Mouse (Mus musculus) heart, adult 2 months (tissue): ENCODE results near the gene Atp13a1.

Source experiments
- CTCF ChIP-seq: fragments of 200-600 bp; IDR thresholded peaks from 2 replicates; pipeline ENCODE4 v1.8.1; 2022; ENCODE audit warnings: antibody characterized with exemption, mild to moderate bottlenecking, moderate library complexity
- EP300 ChIP-seq: fragments of 200-500 bp; IDR thresholded peaks from 2 replicates; pipeline ENCODE4 v1.6.1; 2011; ENCODE audit warnings: low read depth, low read length, control low read depth; ENCODE audit not compliant: insufficient read depth
- POLR2A ChIP-seq: fragments of 200-500 bp; IDR thresholded peaks from 2 replicates; pipeline ENCODE4 v1.6.1; 2011; ENCODE audit warnings: mild to moderate bottlenecking, low read depth, low read length, control low read depth; ENCODE audit not compliant: insufficient read depth

DNA sequence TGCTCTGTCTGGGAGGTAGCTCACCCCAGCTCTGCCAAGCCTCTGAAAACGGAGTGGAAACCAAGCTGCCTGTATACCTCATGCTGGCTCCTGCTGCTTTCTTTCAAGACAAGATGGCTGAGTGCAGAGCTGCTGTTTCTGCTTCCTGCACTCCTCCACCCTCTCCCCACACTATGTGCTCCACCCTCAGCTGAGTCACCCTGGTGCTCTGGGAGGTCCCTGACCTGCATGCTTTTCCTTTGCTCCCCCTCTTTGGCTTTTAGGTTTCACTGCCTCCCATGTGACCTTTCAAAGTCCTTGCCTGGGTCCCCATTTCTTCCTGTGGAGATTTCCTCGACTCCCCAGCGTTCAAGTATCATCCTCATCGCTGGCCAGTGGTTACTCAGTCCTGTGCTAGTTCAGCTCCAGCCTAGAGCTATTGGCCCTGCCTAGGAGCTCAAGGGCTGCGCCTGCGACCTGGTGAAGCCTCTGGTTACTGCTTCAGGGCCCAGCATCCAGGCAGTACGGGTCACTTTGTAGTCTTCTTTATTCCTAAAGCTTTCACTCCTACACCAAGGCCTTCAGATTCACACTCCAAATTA, 60.1 kb downstream of the Atp13a1 start:
- TF ChIP-seq CTCF, result no peak
- TF ChIP-seq POLR2A, result no peak
- TF ChIP-seq EP300, result no peak
